Mouse (Mus musculus) embryonic facial prominence, embryonic 12.5 days (tissue): ENCODE results near the gene Pigq. TPM values are rescaled to one million over a fixed set of nuclear protein-coding genes. Genes with fewer than 3 reads are reported as not detected.

ENCODE experiments used
- ATAC-seq: fragments of 200-750 bp; cut with Nextera tagmentation; 2 replicates; pipeline ENCODE4 v1.8.0; 2017; ENCODE audit not compliant: insufficient number of reproducible peaks, insufficient read depth, low FRiP score, low TSS enrichment
- H3K27ac ChIP-seq: fragments of 300-500 bp; sonication (generic); 2 replicates; pipeline ENCODE4 v1.5.1; 2016; ENCODE audit warnings: mild to moderate bottlenecking
- H3K27me3 ChIP-seq: fragments of 300-500 bp; sonication (generic); 2 replicates; pipeline ENCODE4 v1.6.1; 2016; ENCODE audit warnings: mild to moderate bottlenecking, moderate library complexity
- H3K36me3 ChIP-seq: fragments of 300-500 bp; sonication (generic); 2 replicates; pipeline ENCODE4 v1.6.1; 2016; ENCODE audit warnings: mild to moderate bottlenecking
- H3K4me1 ChIP-seq: fragments of 300-500 bp; sonication (generic); 2 replicates; pipeline ENCODE4 v1.6.1; 2016
- H3K4me2 ChIP-seq: fragments of 300-500 bp; sonication (generic); replicated peaks from 2 replicates; pipeline ENCODE4 v1.6.1; 2016; ENCODE audit warnings: mild to moderate bottlenecking, moderate library complexity
- H3K4me3 ChIP-seq: fragments of 300-500 bp; sonication (generic); 2 replicates; pipeline ENCODE4 v1.5.1; 2016; ENCODE audit warnings: mild to moderate bottlenecking
- H3K9ac ChIP-seq: fragments of 300-500 bp; sonication (generic); 2 replicates; pipeline ENCODE4 v1.6.1; 2016; ENCODE audit warnings: mild to moderate bottlenecking, moderate library complexity
- H3K9me3 ChIP-seq: fragments of 300-500 bp; sonication (generic); 2 replicates; pipeline ENCODE4 v1.6.1; 2016; ENCODE audit warnings: mild to moderate bottlenecking, moderate library complexity
- WGBS: fragments of 180-500 bp; shearing (Covaris S2); methylation state at CpG from one replicate; pipeline ENCODE4 v1.1.7; 2016; 5-methylcytosine and 5-hydroxymethylcytosine counted together
- polyA plus RNA-seq: library from polyadenylated mRNA; unstranded; fragments of >200 nt; fragmentation: Nextera tagmentation; extraction: Ambion mirVana; gene quantifications from 2 replicates; pipeline ENCODE4 v1.2.1, GENCODE M21; 2016

Pigq gene
- polyA plus RNA-seq, 1 experiment from 2014 or later, result 51.7 TPM

DNA sequence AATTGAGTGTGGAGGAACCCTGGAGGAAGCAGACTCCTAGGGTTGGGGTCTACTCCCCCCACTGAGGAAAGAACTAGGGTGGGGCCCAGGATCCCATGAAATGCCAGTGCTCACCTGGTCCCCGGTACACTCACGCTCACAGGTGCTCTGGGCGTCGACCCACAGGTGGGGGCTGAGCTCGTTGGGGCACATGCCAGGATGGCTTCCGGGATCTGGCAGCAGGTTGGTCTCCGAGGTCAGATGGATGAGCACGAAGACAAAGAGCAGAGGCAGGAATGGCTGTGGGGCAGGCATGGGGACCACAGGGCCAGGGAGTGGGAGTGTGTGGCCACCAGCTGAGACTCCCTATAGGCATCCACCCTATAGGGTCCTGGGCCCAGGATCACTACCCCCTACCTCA, 65.0 kb downstream of the Pigq start:
- Histone ChIP-seq H3K9me3 (no peaks in the 10 kb centered on the region), H3K4me1 (peaks cover 37% of the 10 kb centered on the region), H3K4me3 (no peak overlapping the region), H3K27me3 (no peaks in the 10 kb centered on the region), H3K36me3 (peaks cover 49% of the 10 kb centered on the region), H3K27ac (no peak overlapping the region), H3K4me2 (no peak overlapping the region), H3K9ac (no peak overlapping the region)
- WGBS, result 73% methylated on average over 8 of the region's 8 CpGs
- no peak for ATAC-seq

DNA sequence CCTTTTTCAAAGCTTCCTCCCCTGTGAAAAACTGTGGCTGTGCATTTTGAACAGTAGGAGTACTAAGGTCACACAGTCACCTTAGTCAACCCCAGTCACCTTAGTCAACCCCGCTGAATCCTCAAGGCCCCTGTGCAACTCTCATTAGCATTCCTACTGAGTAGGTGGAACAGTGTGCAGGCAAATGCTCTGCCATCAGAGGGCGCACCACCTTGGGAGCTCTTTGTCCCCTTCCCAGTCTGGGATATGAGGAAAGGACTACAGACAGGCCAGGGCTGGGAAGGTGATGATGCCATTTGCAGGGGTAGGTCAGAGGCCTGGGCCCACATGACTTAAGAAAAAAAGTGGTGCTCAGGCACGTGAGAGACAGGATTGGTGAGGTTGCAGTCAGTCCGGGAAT, 65.5 kb downstream of the Pigq start:
- no peaks in the 10 kb centered on the region for H3K9me3 ChIP-seq
- no peak overlapping the region for H3K4me3 ChIP-seq
- H3K4me1 ChIP-seq, result peaks cover 37% of the 10 kb centered on the region
- peaks cover 44% of the 10 kb centered on the region for H3K36me3 ChIP-seq
- no peak for ATAC-seq
- no peak overlapping the region for H3K27ac ChIP-seq
- H3K4me2 ChIP-seq, result no peak overlapping the region
- H3K27me3 ChIP-seq, result no peaks in the 10 kb centered on the region
- H3K9ac ChIP-seq, result no peak overlapping the region
- 47% methylated on average over 4 of the region's 4 CpGs for WGBS

DNA sequence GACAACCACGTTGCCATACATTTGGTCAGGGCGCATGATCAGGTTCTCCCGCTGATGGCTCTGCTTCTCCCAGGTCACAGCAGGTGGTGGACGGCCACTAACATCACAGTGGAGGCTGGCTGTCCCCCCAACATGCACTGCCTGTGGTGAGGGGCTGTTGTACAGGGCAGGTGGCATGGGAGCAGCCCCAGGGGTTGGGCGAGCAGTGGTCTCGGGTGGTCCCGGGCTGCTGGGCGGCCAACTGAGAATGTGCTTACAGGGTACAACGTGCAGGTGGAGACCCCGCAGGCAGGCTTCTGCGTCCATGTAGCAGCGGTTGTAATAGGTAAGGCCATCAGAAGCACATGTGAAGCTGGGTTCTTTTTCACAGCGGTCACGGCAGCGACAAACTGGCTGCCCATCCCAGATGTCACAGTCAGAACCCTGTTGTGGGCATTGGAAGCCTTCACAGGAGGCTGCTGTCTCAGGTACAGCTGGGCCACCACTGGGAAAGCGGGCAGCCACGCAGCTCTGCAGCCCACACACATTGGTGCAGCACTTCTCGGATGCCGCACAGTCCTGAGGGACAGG, 66.0 kb downstream of the Pigq start:
- Histone ChIP-seq H3K9ac (no peak overlapping the region), H3K4me1 (peaks cover 40% of the 10 kb centered on the region), H3K4me3 (no peak overlapping the region), H3K27me3 (no peaks in the 10 kb centered on the region), H3K36me3 (peaks cover 39% of the 10 kb centered on the region), H3K27ac (no peak overlapping the region), H3K9me3 (no peaks in the 10 kb centered on the region), H3K4me2 (no peak overlapping the region)
- no peak for ATAC-seq
- WGBS, result 84% methylated on average over 19 of the region's 19 CpGs

DNA sequence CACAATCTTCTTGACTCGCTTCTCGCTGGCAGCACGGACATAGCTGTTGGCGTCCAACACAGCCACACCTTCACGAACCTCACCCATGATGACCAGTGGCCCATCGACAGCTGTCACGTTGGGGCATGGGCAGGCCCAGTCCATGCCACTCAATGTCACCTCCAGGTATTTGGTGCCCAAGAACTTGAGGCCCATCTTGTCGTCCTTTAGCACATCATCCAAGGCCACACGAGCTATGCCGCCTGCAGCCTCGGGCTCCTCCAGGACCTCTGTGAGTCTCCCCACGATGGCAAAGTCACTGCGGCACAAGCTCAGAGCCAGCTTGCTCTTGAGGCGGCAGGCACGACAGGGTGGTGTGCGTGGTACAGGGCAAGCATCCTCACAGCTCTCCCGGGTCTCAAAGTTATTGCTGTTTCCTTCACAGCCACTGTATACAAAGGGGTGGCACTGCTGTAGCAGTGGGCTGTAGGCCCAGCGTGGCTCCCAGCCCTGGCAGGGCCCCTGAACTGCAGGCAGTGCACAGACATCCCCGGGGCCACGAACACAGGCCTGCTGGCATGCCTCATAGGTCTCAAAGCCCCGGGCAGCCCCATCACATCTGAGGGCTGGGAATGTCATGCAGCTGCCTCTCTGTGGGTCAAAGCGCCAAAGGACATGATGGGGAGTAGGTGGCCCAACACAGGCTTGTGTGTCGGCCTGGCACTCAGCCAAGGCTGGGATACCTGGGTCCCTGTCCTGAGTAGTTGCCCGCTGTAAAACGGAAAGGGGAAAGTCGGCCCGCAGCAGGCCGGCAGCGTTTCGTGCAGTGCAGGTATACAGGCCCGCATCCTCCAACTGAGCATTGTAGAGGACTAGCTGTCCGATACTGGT, 66.8 kb downstream of the Pigq start:
- no peak for ATAC-seq
- no peak overlapping the region for H3K4me3 ChIP-seq
- no peaks in the 10 kb centered on the region for H3K27me3 ChIP-seq

DNA sequence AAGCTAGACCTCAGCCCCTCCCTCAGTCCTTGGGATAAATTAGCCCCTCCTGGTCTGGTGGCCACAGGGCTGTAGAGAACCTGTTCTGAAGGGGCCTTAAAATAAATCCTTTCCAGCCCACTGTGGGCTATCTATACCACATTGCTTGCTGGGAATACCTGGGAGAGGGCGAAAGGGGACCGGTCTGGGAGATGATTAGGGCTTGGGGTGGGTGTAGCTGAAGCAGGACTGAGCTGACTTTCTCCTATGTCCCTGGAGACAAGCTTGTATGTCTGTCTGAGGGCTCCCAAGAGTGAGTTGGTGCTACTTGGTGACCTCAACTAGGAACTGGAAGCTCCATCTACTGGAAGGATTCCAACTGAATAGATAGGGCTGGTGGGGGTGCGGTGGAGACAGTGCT, 67.7 kb downstream of the Pigq start:
- peaks cover 36% of the 10 kb centered on the region for H3K4me1 ChIP-seq
- no peaks in the 10 kb centered on the region for H3K27me3 ChIP-seq
- no peak overlapping the region for H3K4me2 ChIP-seq
- no peak overlapping the region for H3K27ac ChIP-seq
- WGBS, result 92% methylated on average over 3 of the region's 3 CpGs
- H3K4me3 ChIP-seq, result no peak overlapping the region
- peaks cover 22% of the 10 kb centered on the region for H3K36me3 ChIP-seq
- no peak overlapping the region for H3K9ac ChIP-seq
- ATAC-seq, result no peak
- no peaks in the 10 kb centered on the region for H3K9me3 ChIP-seq

More for the DNA sequence above, 66.8 kb downstream of the Pigq start:
- H3K36me3 ChIP-seq, result peaks cover 32% of the 10 kb centered on the region
- H3K4me2 ChIP-seq, result no peak overlapping the region
- H3K4me1 ChIP-seq, result peaks cover 40% of the 10 kb centered on the region
- WGBS, result 91% methylated on average over 32 of the region's 32 CpGs
- H3K9ac ChIP-seq, result no peak overlapping the region
- no peak overlapping the region for H3K27ac ChIP-seq
- H3K9me3 ChIP-seq, result no peaks in the 10 kb centered on the region

Other genes with a start within 250 kb of the Pigq start
- gene Gng13, start 227.8 kb downstream of the Pigq start, polyA plus RNA-seq, result 2.6 and 5.6 TPM in 2 replicates
- gene Chtf18, start 217.5 kb downstream of the Pigq start, polyA plus RNA-seq, result 43.5 and 45.9 TPM in 2 replicates
- gene Rpusd1, start 217.3 kb downstream of the Pigq start, polyA plus RNA-seq, result 27.0 and 29.1 TPM in 2 replicates
- gene Mslnl, start 208.9 kb downstream of the Pigq start, polyA plus RNA-seq, result 0.35 and 0.41 TPM in 2 replicates
- 0.37 and 0.38 TPM in 2 replicates for gene Msln, start 190.6 kb downstream of the Pigq start, polyA plus RNA-seq
- gene Narfl, start 171.2 kb downstream of the Pigq start, polyA plus RNA-seq, result 23.9 and 25.6 TPM in 2 replicates
- gene Haghl, start 159.3 kb downstream of the Pigq start, polyA plus RNA-seq, result 93.0 and 95.4 TPM in 2 replicates
- 0.18 and 0.29 TPM in 2 replicates for gene Ccdc78, start 158.4 kb downstream of the Pigq start, polyA plus RNA-seq
- 72.0 and 77.0 TPM in 2 replicates for gene Fam173a, start 152.0 kb downstream of the Pigq start, polyA plus RNA-seq
- gene AC134908.4, start 149.3 kb downstream of the Pigq start, polyA plus RNA-seq, result not detected in 2 replicates
- 58.7 and 65.9 TPM in 2 replicates for gene Metrn, start 147.8 kb downstream of the Pigq start, polyA plus RNA-seq
- 5.9 and 6.7 TPM in 2 replicates for gene Fbxl16, start 135.9 kb downstream of the Pigq start, polyA plus RNA-seq
- gene Wdr24, start 121.3 kb downstream of the Pigq start, polyA plus RNA-seq, result 26.0 and 29.6 TPM in 2 replicates
- gene Jmjd8, start 116.1 kb downstream of the Pigq start, polyA plus RNA-seq, result 53.9 and 57.0 TPM in 2 replicates
- gene Stub1, start 111.5 kb downstream of the Pigq start, polyA plus RNA-seq, result 334 and 338 TPM in 2 replicates
- 1.2 and 1.6 TPM in 2 replicates for gene Rhbdl1, start 107.6 kb downstream of the Pigq start, polyA plus RNA-seq
- gene Gm20683, start 103.2 kb downstream of the Pigq start, polyA plus RNA-seq, result 1.5 and 2.4 TPM in 2 replicates
- gene Rhot2, start 100.1 kb downstream of the Pigq start, polyA plus RNA-seq, result 23.0 and 26.9 TPM in 2 replicates
- gene Wdr90, start 83.4 kb downstream of the Pigq start, polyA plus RNA-seq, result 36.3 and 42.0 TPM in 2 replicates
- 9.0 and 10.1 TPM in 2 replicates for gene Mcrip2, start 76.2 kb downstream of the Pigq start, polyA plus RNA-seq
- gene Mettl26, start 69.9 kb downstream of the Pigq start, polyA plus RNA-seq, result 56.8 and 57.0 TPM in 2 replicates
- 0.45 and 0.62 TPM in 2 replicates for gene Wfikkn1, start 64.1 kb downstream of the Pigq start, polyA plus RNA-seq
- 37.4 and 40.9 TPM in 2 replicates for gene Rab40c, start 25.2 kb downstream of the Pigq start, polyA plus RNA-seq
- gene Nhlrc4, start within 50 bp of the Pigq start, polyA plus RNA-seq, result 0.14 and 0.69 TPM in 2 replicates
- gene A930017K11Rik, start 7.6 kb upstream of the Pigq start, polyA plus RNA-seq, result 0.14 and 0.20 TPM in 2 replicates
- gene Capn15, start 40.9 kb upstream of the Pigq start, polyA plus RNA-seq, result 33.1 and 34.6 TPM in 2 replicates
- gene Rab11fip3, start 124.6 kb upstream of the Pigq start, polyA plus RNA-seq, result 30.4 and 33.1 TPM in 2 replicates
- 38.5 and 39.0 TPM in 2 replicates for gene Decr2, start 145.4 kb upstream of the Pigq start, polyA plus RNA-seq
- gene Nme4, start 150.7 kb upstream of the Pigq start, polyA plus RNA-seq, result 122 and 128 TPM in 2 replicates
- 0.99 and 1.3 TPM in 2 replicates for gene Tmem8, start 168.4 kb upstream of the Pigq start, polyA plus RNA-seq
- 204 and 216 TPM in 2 replicates for gene Mrpl28, start 178.6 kb upstream of the Pigq start, polyA plus RNA-seq
- gene Axin1, start 193.8 kb upstream of the Pigq start, polyA plus RNA-seq, result 15.3 and 27.8 TPM in 2 replicates